Mouse (Mus musculus): Measurements from ENCODE around the gene Ildr2.
A peak's percentile ranks its signal among the peaks of the same experiment; 100 is the strongest.

The Ildr2 gene

GRCm38 (mm10) chr1:166283451-166283850, 29.5 kb downstream of the Ildr2 start:
- DNase-seq (ENCODE audit: low spot score) = peak; percentile 22

- DNase-seq (ENCODE audit: low spot score) = no peak
Measured at GRCm38 (mm10) chr1:166284390-166284789, 30.5 kb downstream of the Ildr2 start.

- DNase-seq (ENCODE audit: low spot score) = no peak
Measured at GRCm38 (mm10) chr1:166286231-166286630, 32.3 kb downstream of the Ildr2 start.

GRCm38 (mm10) chr1:166290562-166290961, 36.6 kb downstream of the Ildr2 start:
- no peak for DNase-seq (ENCODE audit: low spot score)

GRCm38 (mm10) chr1:166293086-166293485, 39.1 kb downstream of the Ildr2 start:
- DNase-seq (ENCODE audit: low spot score) = no peak

GRCm38 (mm10) chr1:166295548-166295947, 41.6 kb downstream of the Ildr2 start:
- DNase-seq (ENCODE audit: low spot score) = no peak

GRCm38 (mm10) chr1:166296371-166296770, 42.4 kb downstream of the Ildr2 start:
- no peak for DNase-seq (ENCODE audit: low spot score)

GRCm38 (mm10) chr1:166296971-166297370, 43.0 kb downstream of the Ildr2 start:
- no peak for DNase-seq (ENCODE audit: low spot score)

- no peak for DNase-seq (ENCODE audit: low spot score)
Measured at GRCm38 (mm10) chr1:166297499-166298111, 43.7 kb downstream of the Ildr2 start.

GRCm38 (mm10) chr1:166298884-166299283, 44.9 kb downstream of the Ildr2 start:
- no peak for DNase-seq (ENCODE audit: low spot score)

- DNase-seq (ENCODE audit: low spot score) = no peak
Measured at GRCm38 (mm10) chr1:166299821-166300220, 45.9 kb downstream of the Ildr2 start.

- DNase-seq (ENCODE audit: low spot score) = no peak
Measured at GRCm38 (mm10) chr1:166300526-166300925, 46.6 kb downstream of the Ildr2 start.

- no peak for DNase-seq (ENCODE audit: low spot score)
Measured at GRCm38 (mm10) chr1:166304352-166305240, 50.7 kb downstream of the Ildr2 start.

- no peak for DNase-seq (ENCODE audit: low spot score)
Measured at GRCm38 (mm10) chr1:166308471-166308850, 54.5 kb downstream of the Ildr2 start.

GRCm38 (mm10) chr1:166308851-166309715, 55.1 kb downstream of the Ildr2 start:
- peak; percentile 69 for DNase-seq (ENCODE audit: low spot score)

- no peak for DNase-seq (ENCODE audit: low spot score)
Measured at GRCm38 (mm10) chr1:166311151-166311550, 57.2 kb downstream of the Ildr2 start.

GRCm38 (mm10) chr1:166313637-166314036, 59.7 kb downstream of the Ildr2 start:
- DNase-seq (ENCODE audit: low spot score) = no peak

GRCm38 (mm10) chr1:166315706-166316105, 61.8 kb downstream of the Ildr2 start:
- DNase-seq (ENCODE audit: low spot score) = no peak

- peak; percentile 90 for DNase-seq (ENCODE audit: low spot score)
Measured at GRCm38 (mm10) chr1:166319132-166319698, 65.3 kb downstream of the Ildr2 start.

- DNase-seq (ENCODE audit: low spot score) = no peak
Measured at GRCm38 (mm10) chr1:166326421-166326820, 72.5 kb downstream of the Ildr2 start.

GRCm38 (mm10) chr1:166330752-166331151, 76.8 kb downstream of the Ildr2 start:
- no peak for DNase-seq (ENCODE audit: low spot score)

GRCm38 (mm10) chr1:166339110-166339509, 85.2 kb downstream of the Ildr2 start:
- DNase-seq (ENCODE audit: low spot score) = no peak

All from embryo, embryonic 10.5 days (tissue).